Mouse (Mus musculus) limb, embryonic 12.5 days (tissue): ENCODE measurements around the gene Coq9. TPM values are rescaled to one million over a fixed set of nuclear protein-coding genes. Genes with fewer than 3 reads are reported as not detected.
A peak's percentile ranks its signal among the peaks of the same experiment; 100 is the strongest.

Experiments used
- ATAC-seq: fragments of 200-750 bp; cut with Nextera tagmentation; 2 replicates; pipeline ENCODE4 v1.8.0; 2017; ENCODE audit warnings: low read depth, moderate TSS enrichment; ENCODE audit not compliant: insufficient number of reproducible peaks, insufficient read depth, low FRiP score, low TSS enrichment
- H3K27ac ChIP-seq: fragments of 300-500 bp; sonication (generic); 2 replicates; pipeline ENCODE4 v1.5.1; 2016; ENCODE audit warnings: mild to moderate bottlenecking, moderate library complexity
- H3K27me3 ChIP-seq: fragments of 300-500 bp; sonication (generic); 2 replicates; pipeline ENCODE4 v1.6.1; 2016; ENCODE audit warnings: mild to moderate bottlenecking, moderate library complexity
- H3K36me3 ChIP-seq: fragments of 300-500 bp; sonication (generic); 2 replicates; pipeline ENCODE4 v1.6.1; 2016; ENCODE audit warnings: mild to moderate bottlenecking, moderate library complexity
- H3K4me1 ChIP-seq: fragments of 300-500 bp; sonication (generic); replicated peaks from 2 replicates; pipeline ENCODE4 v1.6.1; 2016
- H3K4me2 ChIP-seq: fragments of 300-500 bp; sonication (generic); 2 replicates; pipeline ENCODE4 v1.6.1; 2016; ENCODE audit warnings: mild to moderate bottlenecking, moderate library complexity
- H3K4me3 ChIP-seq: fragments of 300-500 bp; sonication (generic); replicated peaks from 2 replicates; pipeline ENCODE4 v1.5.1; 2016; ENCODE audit warnings: mild to moderate bottlenecking
- H3K9ac ChIP-seq: fragments of 300-500 bp; sonication (generic); replicated peaks from 2 replicates; pipeline ENCODE4 v1.6.1; 2016; ENCODE audit warnings: mild to moderate bottlenecking, moderate library complexity
- H3K9me3 ChIP-seq: fragments of 300-500 bp; sonication (generic); 2 replicates; pipeline ENCODE4 v1.6.1; 2016; ENCODE audit warnings: mild to moderate bottlenecking, moderate library complexity
- WGBS: fragments of 180-500 bp; shearing (Covaris S2); methylation state at CpG from one replicate; pipeline ENCODE4 v1.1.7; 2016; 5-methylcytosine and 5-hydroxymethylcytosine counted together
- polyA plus RNA-seq: library from polyadenylated mRNA; unstranded; fragments of >200 nt; fragmentation: Nextera tagmentation; extraction: Ambion mirVana; gene quantifications from 2 replicates; pipeline ENCODE4 v1.2.1, GENCODE M21; 2016

The Coq9 gene
- polyA plus RNA-seq, 1 experiment from 2014 or later: 64.4 TPM

DNA sequence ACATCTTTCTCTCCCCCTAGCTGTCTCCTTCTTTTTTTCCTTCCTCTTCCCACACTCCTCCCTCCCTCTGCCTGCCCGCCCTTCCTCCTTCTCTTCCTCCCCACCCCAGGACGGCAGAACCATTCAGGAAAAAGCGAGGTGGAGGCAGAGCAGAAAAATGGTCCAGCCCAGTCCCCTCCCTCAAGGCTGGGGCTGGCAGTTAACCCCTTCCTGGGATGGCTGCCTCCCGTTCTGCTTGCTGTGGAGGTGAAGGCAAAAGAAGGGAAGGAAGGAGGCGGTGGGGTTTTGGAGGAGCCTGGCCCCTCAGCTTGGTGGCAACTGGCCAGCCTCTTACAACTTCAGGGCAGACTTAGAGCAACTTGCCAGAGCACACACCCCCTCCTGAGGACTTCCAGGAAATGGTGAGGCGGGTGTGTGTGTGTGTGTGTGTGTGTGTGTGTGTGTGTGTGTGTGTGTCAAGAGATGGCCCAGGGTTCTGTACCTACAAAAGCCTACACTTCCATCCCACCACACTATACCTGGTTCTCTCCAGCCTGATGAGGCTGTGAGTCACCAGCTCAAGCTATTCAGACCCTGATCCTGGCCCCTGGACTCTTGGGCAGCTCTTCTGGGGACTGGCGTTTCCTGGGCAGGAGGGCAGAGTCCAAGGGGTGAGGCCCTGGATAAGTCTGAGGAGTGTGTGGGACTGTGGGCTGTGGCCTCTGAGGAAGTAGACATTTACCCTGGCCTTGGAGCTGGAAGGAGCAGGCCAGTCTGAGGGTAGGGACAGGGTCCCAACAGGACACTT lies 33.2 kb downstream of the Coq9 start:
- Histone ChIP-seq H3K36me3 (peaks cover 20% of the 10 kb centered on the region), H3K27ac (peak overlapping the region; percentile 81), H3K4me2 (peak overlapping the region; percentile 92), H3K9ac (peak overlapping the region; percentile 57), H3K4me1 (peaks cover 49% of the 10 kb centered on the region), H3K9me3 (no peaks in the 10 kb centered on the region), H3K27me3 (peaks cover 23% of the 10 kb centered on the region), H3K4me3 (peak overlapping the region; percentile 51)
- WGBS: 1% methylated on average over 7 of the region's 7 CpGs
- peak; percentile 29; the same call in 1 of the 2 replicates for ATAC-seq

DNA sequence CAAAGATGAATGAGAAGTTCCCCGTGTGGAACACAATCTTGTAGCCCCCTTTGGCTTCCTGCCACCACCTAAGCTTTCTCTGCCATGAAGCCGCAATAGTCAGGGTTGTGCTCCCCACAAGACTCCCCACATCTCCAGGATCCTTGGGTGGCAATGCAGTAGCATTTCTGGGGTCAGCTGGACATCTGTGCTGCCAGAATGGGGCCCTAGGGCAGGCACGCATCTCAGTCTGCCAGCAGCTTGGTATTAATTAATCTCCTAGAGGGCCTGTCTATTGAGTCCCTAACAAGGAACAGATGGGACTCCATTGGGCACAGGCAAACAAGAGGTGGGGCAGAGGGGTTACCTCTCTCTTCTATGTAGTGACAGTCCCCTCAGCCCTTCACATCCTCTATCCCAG lies 34.0 kb downstream of the Coq9 start:
- no peak overlapping the region; the same call in 1 of the 2 replicates for H3K9ac ChIP-seq
- peaks cover 54% of the 10 kb centered on the region for H3K4me1 ChIP-seq
- H3K9me3 ChIP-seq: no peaks in the 10 kb centered on the region
- no peak overlapping the region for H3K4me3 ChIP-seq
- WGBS: 20% methylated on average over 3 of the region's 3 CpGs
- no peak overlapping the region for H3K27ac ChIP-seq
- H3K36me3 ChIP-seq: peaks cover 12% of the 10 kb centered on the region; the same call in 1 of the 2 replicates
- H3K27me3 ChIP-seq: peaks cover 23% of the 10 kb centered on the region
- peak overlapping the region; percentile 92 for H3K4me2 ChIP-seq
- ATAC-seq: no peak

DNA sequence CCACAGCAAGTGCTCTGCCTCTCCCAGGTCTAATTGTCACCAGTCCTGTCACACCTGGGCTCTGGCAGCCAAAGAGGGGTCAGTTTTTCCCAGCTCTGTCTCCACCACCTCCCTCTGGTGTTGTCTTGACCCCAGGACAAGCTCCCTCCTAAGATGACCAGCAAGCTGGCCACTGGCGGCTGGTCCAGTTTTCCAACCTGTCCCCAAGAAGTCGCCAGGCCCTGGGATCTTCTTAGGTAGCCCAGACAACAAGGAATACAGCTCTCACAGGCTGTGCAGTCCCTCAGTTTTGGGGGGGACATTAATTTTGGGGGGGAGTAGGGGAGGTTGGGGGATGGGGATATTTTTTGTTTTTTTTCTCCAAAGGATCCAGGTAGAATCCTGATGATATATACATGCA lies 34.5 kb downstream of the Coq9 start:
- Histone ChIP-seq H3K27me3 (peaks cover 23% of the 10 kb centered on the region), H3K36me3 (peaks cover 9% of the 10 kb centered on the region; the same call in 1 of the 2 replicates), H3K9ac (no peak overlapping the region), H3K4me2 (peak overlapping the region; percentile 92), H3K9me3 (no peaks in the 10 kb centered on the region), H3K4me1 (peaks cover 54% of the 10 kb centered on the region), H3K4me3 (no peak overlapping the region), H3K27ac (no peak overlapping the region)
- 49% methylated on average over 2 of the region's 2 CpGs for WGBS
- no peak for ATAC-seq

DNA sequence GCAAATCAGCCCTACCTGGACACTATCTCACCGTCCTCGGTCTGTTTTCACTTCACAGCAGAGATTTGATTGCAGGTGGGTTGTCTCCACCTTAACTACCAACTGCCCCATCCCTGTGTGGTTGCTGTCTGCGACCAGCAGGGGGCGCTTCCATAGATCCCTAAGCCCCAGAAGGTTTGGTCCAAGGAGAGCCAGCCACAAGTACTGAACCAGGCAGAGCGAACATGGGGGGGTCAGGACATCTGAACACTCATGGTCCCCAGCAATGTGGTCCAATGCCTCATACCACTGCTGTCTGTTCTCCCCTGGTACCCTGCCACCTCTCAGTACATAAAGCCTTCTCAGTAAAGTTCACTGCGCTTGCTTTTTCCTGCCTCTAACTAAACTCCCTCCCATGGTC lies 36.2 kb downstream of the Coq9 start:
- Histone ChIP-seq H3K9ac (no peak overlapping the region), H3K27ac (no peak overlapping the region), H3K36me3 (no peaks in the 10 kb centered on the region), H3K9me3 (no peaks in the 10 kb centered on the region), H3K27me3 (peaks cover 23% of the 10 kb centered on the region), H3K4me1 (peaks cover 54% of the 10 kb centered on the region), H3K4me2 (peak overlapping the region; percentile 93), H3K4me3 (0 out of 2 replicates have a peak overlapping the region, but pooled peaks have one; percentile 6)
- 11% methylated on average over 6 of the region's 6 CpGs for WGBS
- no peak for ATAC-seq

DNA sequence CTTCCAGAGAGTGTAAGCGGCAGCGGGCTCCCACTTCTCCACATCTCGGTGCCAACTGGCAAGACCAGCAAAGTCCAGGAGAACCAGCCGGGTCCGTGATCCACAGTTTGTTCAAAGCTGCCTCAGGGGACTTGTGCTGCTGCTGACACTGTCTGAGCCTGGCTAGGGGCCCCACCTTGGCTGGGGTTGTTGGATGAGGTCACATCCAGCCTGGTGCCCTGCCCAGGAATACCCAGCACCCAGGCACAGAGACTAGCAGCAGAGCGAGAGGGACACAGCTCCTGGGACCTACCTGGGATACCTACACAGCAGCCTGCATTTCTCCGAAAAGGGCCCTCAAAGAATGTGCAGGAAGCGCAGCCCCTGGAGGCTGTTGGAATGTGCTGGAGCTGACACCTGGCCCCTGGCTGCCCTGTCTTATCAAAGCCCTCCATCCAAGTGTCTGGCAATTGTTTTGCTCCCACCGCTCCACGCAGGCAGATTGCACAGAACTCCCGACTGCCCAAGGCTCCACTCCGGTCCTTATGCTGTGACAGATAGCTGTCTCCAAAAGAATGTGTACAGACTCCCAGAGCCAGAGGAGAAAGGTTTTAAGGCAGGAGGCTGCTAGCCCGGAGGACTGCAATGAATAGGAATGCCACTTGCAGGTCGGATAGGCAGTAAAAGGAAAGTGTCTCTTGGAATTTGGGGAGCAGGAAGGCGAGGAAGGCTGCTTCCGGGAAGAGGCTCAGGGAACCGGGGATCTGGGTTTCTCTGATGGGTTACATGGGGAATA lies 37.2 kb downstream of the Coq9 start:
- Histone ChIP-seq H3K36me3 (no peaks in the 10 kb centered on the region), H3K27me3 (peaks cover 16% of the 10 kb centered on the region), H3K4me2 (peak overlapping the region; percentile 93), H3K4me1 (peaks cover 47% of the 10 kb centered on the region), H3K9ac (peak overlapping the region; percentile 66), H3K27ac (no peak overlapping the region), H3K9me3 (no peaks in the 10 kb centered on the region), H3K4me3 (peak overlapping the region; percentile 67)
- WGBS: 15% methylated on average over 17 of the region's 17 CpGs
- ATAC-seq: no peak

DNA sequence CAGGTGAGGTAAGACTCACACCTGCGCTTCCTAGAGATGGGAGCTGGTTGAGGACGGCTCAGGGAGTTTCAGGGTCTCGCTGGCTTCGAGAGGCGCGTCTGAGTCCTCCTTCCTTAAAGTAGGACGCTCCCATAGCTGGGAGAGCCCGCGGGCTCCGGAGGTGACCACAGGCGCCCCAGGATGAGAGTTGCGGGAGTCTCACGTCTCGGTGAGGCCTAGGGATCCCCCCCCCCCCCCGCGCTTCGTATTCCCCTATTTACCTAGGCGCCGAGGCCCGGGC lies 37.7 kb downstream of the Coq9 start:
- H3K9me3 ChIP-seq: no peaks in the 10 kb centered on the region
- WGBS: under 1% methylated on average over 13 of the region's 20 CpGs
- H3K4me3 ChIP-seq: peak overlapping the region; percentile 67
- H3K27me3 ChIP-seq: peaks cover 16% of the 10 kb centered on the region
- 0 out of 2 replicates have a peak overlapping the region, but pooled peaks have one; percentile 35 for H3K27ac ChIP-seq
- H3K9ac ChIP-seq: peak overlapping the region; percentile 66
- H3K36me3 ChIP-seq: no peaks in the 10 kb centered on the region
- ATAC-seq: peak; percentile 2; the same call in 1 of the 2 replicates
- peaks cover 42% of the 10 kb centered on the region for H3K4me1 ChIP-seq
- peak overlapping the region; percentile 93 for H3K4me2 ChIP-seq

DNA sequence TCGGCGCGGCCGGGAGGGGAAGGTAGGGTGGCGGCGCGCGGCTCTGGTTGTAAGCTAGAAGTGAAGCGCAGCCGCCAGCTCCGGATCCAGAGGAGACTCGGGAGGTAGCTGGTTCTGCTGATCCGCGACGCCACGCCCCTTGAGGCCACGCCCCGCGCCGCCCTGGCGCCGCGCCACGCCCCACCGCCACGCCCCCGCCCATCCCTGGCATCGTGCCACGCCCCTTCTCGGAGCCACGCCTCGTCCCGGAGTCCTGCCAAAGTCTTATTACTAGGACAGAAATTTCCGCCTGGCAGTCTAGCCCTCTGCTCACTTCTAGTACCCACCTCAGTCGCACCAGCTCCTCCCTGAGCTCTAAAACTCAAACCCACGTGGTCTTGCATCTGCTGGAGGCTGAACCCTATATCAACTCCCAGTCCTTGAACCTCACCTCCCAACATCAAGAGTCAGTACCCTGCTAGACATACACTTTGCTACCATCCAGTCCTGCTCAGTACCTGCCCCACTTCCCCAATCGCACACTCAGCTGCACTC lies 38.1 kb downstream of the Coq9 start, which contains the start of gene Dok4:
Dok4 (minus strand) TSS at position 134 of the 534 bp plus-strand sequence.
- Histone ChIP-seq H3K27me3 (peaks cover 16% of the 10 kb centered on the region), H3K36me3 (no peaks in the 10 kb centered on the region), H3K9me3 (no peaks in the 10 kb centered on the region), H3K4me1 (peaks cover 39% of the 10 kb centered on the region), H3K4me2 (peak within 1 kb of the TSS; percentile 93), H3K27ac (0 out of 2 replicates have a peak within 1 kb of the TSS, but pooled peaks have one; percentile 35), H3K4me3 (peak within 1 kb of the TSS; percentile 67), H3K9ac (peak within 1 kb of the TSS; percentile 66)
- under 1% methylated on average over 36 of the region's 37 CpGs for WGBS
- ATAC-seq: peak; percentile 40; the same call in 1 of the 2 replicates

DNA sequence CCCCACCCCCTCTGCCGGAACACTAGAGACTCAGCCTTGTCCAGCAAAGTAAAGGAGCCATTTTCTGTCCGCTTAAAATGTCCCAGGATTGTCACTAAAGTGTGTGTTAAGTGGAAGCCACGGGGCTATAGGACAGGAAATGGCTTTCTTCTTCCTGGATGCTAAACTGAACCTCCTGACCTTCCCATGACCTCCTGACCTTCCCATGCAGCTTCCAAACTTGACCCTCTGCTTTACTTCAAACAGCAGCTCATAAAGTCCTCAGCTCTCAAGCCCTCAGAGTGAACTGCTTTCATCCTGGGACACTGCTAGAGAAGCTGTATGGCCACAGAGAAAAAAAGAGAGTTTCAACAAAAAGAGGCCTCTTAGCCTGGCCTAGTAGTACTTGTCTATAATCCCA lies 38.7 kb downstream of the Coq9 start:
- no peak overlapping the region for H3K4me3 ChIP-seq
- H3K36me3 ChIP-seq: no peaks in the 10 kb centered on the region
- H3K4me2 ChIP-seq: peak overlapping the region; percentile 93
- no peak overlapping the region for H3K9ac ChIP-seq
- WGBS: 14% methylated on average over 3 of the region's 3 CpGs
- peaks cover 34% of the 10 kb centered on the region for H3K4me1 ChIP-seq
- H3K27ac ChIP-seq: no peak overlapping the region
- no peaks in the 10 kb centered on the region for H3K9me3 ChIP-seq
- H3K27me3 ChIP-seq: peaks cover 16% of the 10 kb centered on the region
- no peak for ATAC-seq

DNA sequence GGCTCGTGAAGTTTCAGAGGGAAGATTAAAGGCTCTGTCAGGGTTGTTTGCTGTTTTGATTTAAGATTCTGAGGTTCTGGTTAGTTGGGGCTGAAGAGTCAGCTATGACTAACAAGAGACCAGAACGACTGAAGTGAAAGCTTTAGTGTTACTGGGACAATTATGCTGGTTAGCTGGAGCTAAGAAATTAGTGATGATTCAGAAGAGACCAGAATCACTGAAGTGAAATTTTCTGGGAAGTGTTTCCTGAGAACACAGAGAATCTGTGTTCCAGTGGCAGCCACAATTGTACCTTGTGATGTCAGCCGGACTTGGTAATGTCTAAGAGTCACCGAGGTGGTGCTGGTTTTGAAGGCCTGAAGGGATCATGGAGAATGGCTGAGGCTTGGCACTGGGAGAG lies 42.6 kb downstream of the Coq9 start:
- 60% methylated on average over 4 of the region's 4 CpGs for WGBS
- Histone ChIP-seq H3K27me3 (no peaks in the 10 kb centered on the region), H3K4me2 (no peak overlapping the region), H3K9me3 (no peaks in the 10 kb centered on the region), H3K27ac (no peak overlapping the region), H3K36me3 (no peaks in the 10 kb centered on the region), H3K4me1 (peaks cover 9% of the 10 kb centered on the region), H3K9ac (no peak overlapping the region), H3K4me3 (no peak overlapping the region)
- no peak for ATAC-seq

DNA sequence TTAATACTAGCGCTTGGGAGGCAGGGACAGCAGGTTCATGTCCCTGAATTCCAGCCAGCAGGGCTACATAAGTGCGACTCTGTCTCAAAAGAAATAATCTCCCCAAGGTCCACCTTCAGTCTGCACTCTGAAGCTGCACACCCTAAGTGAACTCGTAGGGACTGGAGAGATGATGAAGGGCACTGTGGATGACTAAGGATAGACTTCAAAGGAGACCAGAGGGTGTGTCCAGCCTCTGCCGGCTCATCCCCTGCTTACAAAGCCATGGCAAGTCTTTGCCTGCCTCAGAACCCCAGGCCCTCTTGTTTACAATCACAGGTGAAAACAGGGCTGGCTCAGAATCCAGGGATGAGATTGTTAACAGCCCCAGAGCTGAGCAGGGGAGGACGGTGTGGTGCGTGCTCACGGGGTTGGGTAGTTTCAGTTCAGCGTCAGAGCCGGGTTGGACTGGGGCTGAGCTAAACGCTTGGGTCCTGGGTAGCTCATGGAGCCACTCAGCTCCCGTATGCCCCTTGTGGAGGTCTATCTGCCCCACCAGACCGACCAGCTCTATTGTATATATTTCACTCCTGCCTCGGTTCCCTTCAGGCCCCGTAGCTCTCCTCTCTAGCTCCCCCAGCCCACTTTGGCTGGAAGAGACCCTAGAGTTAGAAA lies 50.4 kb downstream of the Coq9 start:
- WGBS: 24% methylated on average over 14 of the region's 14 CpGs
- no peak overlapping the region for H3K27ac ChIP-seq

More for the DNA sequence above, 50.4 kb downstream of the Coq9 start:
- no peaks in the 10 kb centered on the region for H3K36me3 ChIP-seq
- no peak overlapping the region for H3K4me3 ChIP-seq
- 0 out of 2 replicates have a peak, but pooled peaks have one; percentile 20 for ATAC-seq
- H3K4me1 ChIP-seq: peaks cover 3% of the 10 kb centered on the region; the same call in 1 of the 2 replicates
- H3K27me3 ChIP-seq: no peaks in the 10 kb centered on the region; the same call in 1 of the 2 replicates
- H3K9ac ChIP-seq: no peak overlapping the region
- H3K9me3 ChIP-seq: no peaks in the 10 kb centered on the region
- peak overlapping the region; percentile 13; the same call in 1 of the 2 replicates for H3K4me2 ChIP-seq
